Mouse (Mus musculus) heart, postnatal 10 days (tissue): ENCODE measurements around the gene Pde4d. TPM values are rescaled to one million over a fixed set of nuclear protein-coding genes. Genes with fewer than 3 reads are reported as not detected.

Source experiments
- DNase-seq, 2 experiments: peaks; one replicate each; pipeline ENCODE4 v3.0.0; 2021
- intact Hi-C: fragments of 180-260 bp; cut with DNase I; formaldehyde crosslinking; loops from one replicate; pipeline ENCODE4 v1.15.1; 2025
- total RNA-seq, 2 experiments: library from RNA; stranded (reverse); gene quantifications; 2 replicates each; pipeline ENCODE4 v1.2.3; 2021

The Pde4d gene
- total RNA-seq, 2 experiments from 2014 or later: 42.0 to 50.9 TPM

DNA sequence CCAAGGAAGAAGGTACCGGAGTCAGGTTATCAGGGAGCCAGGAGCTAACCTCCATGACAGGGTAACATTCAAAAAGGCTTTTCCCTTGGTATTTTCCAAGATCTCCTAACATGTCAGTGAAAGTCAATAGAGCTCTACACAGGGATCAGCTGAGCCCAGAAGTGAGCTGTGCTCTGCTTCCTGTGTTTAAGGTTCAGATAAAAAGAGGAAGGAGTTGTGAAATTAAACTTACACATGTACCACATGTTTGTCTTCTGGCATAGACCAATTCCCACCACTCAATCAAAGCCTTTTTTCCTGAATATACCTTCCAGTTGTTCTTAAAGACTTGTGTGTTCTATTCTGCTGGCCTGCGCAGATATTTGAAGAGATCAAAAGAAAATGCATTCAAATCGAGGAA lies 37.3 kb downstream of the Pde4d start:
- intact Hi-C loops: no loop called here
- no peak for DNase-seq

DNA sequence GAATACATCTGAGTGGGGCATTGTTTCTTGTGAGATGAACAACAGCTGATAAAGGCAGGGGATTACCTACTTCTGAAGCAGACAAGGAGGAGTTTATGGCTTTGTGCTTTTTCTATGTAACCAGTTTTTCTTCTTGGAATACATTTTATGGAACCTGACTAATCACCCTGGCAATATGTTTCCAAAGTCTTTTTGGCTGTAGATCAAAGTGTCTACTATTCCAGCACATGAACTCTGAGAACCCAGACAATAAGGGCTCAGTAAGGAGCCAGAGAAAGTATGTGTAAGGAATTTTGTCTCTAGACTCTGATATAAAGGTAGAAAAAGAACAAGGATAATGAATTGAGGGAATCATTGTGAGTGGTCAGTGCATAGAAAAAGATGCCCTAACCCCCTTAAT lies 40.1 kb downstream of the Pde4d start:
- intact Hi-C loops: no loop called here
- DNase-seq: no peak

DNA sequence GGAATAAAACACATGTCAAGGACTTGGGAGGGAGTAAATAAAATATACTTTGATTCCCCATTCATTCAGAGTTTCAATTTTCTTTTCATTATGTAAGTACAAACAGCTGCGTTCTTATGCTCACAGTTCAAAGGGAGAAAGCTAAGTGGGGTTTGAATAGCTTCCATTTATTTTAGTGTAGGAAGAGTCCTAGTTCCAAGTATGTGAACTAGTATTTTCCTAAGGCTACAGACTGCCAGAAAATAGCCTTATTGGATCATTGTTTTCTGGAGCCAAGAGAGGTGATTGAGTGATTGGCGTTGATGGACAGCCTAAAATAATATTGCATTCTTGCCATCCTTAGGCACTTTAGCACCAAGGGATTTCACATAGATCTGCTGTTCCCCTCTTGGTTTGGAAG lies 41.1 kb downstream of the Pde4d start:
- DNase-seq: no peak
- intact Hi-C loops: no loop called here

DNA sequence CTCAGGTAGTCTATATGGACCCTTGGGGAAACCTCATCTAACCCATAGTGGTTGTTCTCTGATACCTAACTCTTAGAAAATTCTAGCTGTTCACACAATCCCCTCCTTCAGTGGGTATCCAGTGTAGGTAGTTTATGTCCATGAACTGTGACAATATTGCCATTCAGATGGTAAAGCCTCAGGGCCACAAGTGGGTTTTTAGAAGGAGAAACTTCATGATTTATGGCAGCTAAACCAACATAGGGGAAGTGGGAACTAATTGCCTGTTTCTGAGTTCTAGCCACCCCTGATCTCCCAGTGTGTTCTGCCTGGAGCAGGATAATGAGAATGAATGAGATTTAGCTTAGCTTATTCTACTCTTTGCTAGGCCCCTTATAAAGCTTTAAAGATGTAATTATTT lies 43.1 kb downstream of the Pde4d start:
- no peak for DNase-seq
- intact Hi-C loops: no loop called here

DNA sequence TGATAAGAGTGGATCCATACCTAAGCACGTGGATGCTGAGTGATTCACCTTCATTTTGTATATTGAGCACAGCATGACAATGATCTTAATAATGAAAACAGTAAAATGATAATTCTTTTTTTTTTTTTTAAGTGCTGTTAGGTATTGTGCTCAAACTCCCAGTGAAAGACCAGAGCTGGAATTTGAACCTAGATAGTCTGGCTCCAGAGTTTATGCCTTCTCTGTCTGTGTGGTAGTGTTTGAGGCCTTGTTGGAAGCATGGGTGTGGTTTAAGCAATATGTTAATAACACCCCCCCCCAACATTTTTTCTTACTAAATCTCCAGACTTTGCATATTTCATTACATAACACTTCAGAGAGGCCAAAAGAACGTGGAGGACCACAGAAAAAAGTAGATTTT lies 44.6 kb downstream of the Pde4d start:
- intact Hi-C loops: no loop called here
- no peak for DNase-seq

DNA sequence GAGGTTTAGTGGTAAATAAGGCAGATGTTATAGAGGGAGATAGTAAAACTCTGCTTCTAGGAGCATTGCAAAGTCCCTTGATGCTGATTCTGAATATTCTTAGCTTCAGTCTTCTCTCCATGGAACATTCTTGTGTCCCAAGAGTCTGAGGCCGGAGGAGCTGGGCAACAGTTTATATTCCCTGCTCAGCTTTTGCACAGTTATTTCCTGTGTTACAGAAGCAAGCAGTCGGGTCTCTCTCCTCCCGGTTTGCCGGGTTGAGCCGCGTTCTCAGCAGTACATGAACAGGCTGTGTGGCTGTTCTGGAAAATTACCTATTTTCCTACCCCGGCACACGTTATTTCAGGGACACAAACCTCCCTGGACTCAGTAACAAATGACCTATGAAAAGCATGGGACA lies 48.0 kb downstream of the Pde4d start:
- DNase-seq: peak; percentile 18 to 20
- intact Hi-C loops: no loop called here

DNA sequence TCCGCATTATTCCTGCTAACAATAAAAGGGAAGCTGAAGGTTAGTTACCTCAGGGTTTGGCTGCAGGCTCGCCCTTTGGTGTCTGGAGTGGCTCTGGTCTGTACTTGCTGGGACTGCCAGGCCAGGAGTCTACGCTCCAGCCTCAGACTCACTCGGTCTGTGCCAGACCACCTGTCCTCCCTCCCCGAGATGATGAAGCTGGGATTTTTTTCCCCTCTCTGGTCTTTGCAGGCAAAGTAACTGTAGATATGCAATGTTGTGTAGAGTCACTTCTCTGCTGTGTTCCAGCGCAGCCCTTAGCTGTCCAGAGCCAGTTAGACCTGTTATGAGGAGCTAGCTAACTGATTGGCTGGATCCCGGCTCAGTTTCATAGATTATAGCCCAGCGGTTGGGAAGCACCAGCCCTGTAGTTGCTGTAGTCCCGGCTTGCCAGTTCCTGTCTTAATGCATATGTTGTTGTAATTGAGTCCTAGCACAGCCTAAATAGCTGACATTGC lies 48.5 kb downstream of the Pde4d start:
- DNase-seq: peak; percentile 28 to 41
- intact Hi-C loops: no loop called here

DNA sequence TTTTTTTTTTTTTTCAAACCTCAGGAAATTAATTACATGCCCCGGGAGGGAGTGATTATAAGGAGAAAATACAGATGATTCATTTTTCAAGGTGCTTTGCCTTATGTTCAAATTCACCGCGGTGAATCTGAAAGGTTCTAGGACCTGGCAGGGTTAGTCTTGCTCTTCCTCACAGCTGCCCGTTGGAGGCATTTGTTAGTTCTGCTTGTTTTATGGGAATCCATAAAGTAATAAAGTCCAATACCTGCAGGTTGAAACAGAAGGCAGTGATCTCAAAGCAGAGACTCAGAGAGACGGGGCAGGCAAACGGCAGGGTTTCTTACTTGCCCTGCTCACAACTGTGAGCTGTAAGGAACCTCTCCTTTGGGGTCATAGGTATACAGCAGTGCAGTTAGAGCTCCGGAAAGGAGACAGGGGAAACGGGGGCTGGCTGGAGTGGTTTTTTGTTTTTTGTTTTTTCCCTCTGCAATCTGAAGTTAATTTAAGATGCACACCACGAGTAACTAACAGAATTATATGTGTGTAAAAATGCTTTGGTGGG lies 49.1 kb downstream of the Pde4d start:
- intact Hi-C loops: no loop called here
- peak in 1 of 2 experiments; percentile 19 for DNase-seq

DNA sequence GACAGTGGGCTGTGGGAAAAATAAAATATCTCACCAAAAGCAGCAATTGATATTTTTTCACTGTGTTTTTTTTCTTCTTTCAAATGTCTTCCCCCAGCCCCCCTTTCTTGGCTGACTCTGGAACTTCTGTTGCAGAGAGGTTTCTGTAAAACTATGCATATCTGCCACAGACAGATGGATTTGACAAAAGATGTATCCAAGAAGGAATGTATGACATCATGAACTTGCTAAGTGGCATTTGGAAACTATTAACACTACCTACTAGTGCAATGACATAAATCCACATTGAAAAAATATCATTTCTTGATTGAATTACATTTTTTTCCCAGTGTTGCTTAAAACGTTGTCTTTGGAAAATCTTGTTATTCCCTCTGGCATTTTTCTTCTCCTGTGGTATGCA lies 51.6 kb downstream of the Pde4d start:
- intact Hi-C loops: no loop called here
- no peak for DNase-seq

DNA sequence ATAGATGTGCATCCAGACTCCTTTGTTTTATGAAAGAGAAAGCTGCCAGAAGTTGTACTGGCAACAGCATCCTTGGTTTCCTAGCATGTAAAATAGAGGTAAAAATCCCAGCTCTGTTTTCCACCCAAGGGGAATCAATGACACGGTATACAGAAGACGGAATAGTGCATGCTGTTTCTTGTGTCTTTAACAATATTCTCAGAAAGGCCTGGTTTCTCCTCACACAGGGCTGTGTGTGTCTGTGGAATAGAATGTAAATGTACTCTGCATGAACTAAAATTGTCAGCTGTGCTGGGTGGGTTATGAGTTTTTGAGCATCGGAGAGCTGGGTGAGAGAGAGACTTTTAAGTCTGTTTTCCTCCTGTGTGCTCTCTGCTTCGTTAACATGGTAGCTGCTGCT lies 74.8 kb downstream of the Pde4d start:
- intact Hi-C loops: no loop called here
- DNase-seq: no peak

DNA sequence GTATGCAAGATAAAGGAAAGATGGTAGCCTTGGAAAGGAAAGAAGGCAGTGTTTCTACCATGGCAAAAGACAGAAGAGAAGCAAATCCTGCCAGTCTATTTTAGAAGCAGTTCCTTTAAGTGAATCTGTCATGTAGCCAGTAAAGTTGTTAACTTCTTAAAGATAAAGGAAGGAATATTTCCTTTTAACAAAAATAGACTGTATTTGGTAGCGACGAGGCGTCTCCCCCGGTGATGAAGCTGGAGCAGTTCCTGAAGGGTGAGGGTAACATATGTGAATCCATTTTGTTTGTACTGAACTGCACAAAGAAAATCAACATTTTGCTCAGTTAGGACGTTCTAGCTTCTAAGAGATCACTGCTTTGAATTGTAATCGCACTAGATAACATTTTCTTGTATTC lies 75.2 kb downstream of the Pde4d start:
- DNase-seq: no peak
- intact Hi-C loops: no loop called here

DNA sequence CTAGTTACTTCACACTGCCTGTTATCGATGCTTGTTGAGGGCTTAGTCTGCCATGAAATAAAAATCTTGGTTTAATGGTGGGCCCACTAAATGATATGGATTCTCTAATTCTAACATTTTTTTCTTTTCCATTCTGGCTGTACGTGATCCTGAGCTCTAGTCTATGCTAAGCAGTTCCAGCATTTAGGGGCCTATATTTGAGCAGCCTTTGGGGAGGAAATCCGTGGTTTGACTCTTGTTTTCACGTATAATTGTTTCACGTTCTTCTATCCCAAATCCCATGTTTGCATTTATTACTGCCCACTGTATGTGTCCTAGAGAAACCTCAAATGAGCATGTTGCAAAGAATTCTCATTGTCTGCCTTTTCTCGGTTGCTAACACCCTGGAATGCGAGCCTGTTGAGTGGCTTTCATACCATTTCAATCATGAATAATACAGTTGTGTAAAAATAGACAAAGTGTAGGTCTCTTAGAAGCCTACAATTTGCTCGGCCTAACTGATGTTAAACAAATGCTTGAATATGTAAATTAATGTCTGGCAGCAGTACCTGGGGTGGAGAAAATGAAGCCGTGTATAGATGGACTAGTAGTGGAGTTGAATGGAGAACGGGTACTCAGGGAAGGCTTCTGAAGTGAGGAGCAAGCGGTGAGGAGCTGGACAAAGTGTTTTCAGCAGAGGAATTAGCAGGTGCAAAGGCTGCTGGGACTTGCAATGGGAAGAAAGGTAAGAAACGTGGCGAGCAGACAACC lies 76.7 kb downstream of the Pde4d start:
- intact Hi-C loops: no loop called here
- DNase-seq: no peak

DNA sequence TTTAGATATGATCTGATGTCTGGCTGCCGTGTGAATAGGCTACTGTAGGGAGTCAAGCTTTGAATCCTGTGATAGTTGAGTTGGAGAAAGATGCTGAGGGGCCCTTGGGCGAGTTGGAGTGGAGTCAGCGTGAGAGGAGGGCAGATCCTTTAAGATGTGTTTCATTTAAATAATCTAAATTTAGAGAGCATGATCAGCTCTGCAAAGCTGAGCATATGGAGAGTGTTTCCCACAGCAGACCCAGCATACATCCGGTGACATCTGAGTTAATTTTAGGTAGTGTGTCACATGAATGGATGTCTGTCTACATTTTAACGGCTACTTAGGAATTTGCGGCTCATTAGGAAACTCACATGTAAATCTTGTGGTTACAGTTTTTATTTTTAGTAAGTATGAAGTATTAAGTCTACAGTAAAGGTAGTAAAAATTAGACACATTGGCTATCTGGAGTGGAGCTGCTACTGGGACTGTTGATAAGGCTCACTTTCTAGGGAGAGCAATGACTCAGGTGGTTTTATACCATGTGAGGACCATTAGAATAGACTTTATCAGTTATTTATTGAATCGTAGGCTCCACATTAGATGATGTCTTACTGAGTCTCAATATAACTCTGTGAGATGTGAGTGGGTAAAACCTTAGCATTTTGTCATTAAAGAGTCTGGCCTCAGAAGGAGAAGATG lies 77.5 kb downstream of the Pde4d start:
- no peak for DNase-seq

DNA sequence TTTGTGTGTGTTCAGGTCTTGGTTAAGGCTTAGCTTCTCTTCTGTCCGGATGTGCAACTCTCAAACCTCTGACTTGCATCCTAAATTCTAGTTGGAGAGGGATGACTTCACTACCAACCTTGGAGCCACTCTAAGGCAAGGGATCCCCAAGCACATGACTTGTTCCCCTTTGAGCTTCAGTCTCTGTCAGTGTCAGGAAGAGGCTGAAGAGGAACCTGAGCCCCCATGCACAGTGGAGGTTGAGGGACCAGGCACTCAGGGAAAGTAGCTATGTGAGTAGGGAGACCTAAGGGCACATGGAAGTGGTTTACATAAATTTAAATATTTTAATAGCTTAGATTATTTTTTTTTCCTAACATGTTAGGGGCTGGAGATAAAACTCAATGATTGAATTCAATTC lies 78.6 kb downstream of the Pde4d start:
- intact Hi-C loops: no loop called here
- no peak for DNase-seq

More for the DNA sequence above, 77.5 kb downstream of the Pde4d start:
- intact Hi-C loops: no loop called here

DNA sequence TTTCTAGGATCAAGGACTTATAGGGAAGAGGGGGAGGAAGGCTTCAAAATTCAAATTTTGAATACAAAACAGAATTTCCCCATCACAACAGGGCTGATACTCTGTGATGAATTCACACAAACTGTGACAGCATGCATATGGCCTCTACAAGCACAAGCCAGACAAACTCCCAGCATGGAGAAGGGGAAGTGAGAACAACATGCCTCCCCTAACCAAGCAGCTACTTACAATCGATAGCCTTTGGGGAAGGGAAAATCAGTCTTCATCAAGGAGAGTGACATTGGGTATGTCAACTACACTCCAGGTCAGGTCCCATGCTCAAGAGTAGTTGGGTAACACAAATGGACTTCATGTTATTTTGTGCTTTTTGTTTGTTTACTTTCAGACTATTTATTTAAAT lies 83.1 kb downstream of the Pde4d start:
- intact Hi-C loops: no loop called here
- no peak for DNase-seq

DNA sequence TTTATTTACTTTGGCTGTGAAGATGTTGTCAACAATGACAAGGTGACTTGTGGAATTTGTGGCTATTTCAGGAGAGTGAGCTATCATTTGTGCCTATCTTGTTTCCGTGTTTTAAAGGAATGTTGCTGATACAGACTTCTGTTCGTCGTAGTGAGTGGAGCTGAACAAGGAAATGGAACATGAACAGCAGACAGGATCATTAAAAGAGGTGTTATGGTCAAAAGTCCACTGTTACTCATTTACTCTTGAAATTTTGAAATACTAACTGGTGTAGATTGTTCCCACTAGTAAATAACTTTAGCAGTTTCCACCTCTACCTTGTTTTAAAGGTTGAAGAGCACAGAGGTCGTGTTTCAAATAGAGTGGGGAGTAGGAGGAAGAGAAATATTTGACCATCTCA lies 86.7 kb downstream of the Pde4d start:
- intact Hi-C loops: no loop called here
- DNase-seq: no peak

DNA sequence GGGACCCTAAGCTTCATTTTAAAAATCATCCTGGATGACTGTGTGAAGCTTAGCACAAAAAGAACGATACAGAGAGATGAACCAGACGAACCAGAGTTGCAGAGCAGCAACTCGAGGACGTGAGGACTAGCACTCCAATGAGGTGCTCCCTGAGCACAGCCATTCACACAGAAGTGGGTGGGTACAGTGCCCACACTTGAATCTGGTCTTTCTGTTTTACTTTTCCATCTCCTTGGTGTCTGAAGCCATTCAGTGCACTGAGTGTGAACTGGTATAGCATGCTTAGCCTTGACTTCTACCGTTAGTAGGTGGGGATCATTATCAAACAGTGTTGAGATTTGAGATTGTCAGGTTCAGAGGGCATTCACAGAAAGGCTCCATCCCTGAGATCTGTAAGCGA lies 87.2 kb downstream of the Pde4d start:
- intact Hi-C loops: no loop called here
- no peak for DNase-seq

DNA sequence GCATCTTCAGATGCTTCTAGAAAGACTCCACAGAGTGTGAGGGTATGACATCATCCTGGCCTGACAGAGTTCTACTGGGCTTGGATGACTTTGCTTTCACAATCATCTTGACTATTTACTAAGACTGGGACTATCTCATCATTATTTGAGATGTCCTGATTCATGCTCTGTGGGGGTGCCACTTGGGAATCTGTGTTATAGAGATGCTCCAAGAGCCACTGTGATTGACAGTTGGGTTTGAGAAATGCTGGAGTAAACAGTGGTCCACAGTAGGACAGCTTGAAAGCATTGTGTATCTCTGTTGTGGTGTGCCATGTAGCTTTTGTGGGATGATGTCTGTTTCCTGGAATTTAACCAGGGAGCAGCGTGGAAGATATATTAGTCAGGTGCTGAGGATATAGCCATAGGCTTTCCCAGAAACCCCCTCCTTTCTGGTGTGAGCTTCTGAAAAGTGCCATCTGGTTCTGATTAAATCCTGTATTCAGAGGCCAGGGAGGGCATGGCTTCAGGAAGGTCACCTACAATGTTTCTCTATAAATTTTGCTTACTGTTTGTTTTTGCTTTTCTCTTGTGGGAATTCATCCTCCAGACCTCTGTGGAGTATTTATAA lies 89.1 kb downstream of the Pde4d start:
- DNase-seq: no peak
- intact Hi-C loops: no loop called here

DNA sequence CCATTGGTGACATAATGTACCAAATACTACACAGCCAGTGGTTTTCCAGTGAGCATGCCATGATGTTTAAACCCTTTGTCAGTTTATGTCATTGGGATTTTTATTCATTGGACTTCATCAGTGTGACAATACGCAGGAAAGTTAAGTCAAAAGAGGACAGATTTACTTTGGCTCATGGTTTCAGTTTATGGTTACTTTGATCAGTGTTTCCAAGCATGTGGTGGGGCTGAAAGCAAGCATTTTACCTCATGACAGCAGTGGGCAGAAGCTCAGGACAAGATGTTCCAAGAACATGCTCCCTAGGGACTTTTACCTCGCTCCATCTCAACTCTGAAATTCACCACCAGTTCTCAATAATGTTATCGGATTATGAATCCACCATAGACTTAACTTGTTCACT lies 91.7 kb downstream of the Pde4d start:
- DNase-seq: no peak
- intact Hi-C loops: no loop called here

DNA sequence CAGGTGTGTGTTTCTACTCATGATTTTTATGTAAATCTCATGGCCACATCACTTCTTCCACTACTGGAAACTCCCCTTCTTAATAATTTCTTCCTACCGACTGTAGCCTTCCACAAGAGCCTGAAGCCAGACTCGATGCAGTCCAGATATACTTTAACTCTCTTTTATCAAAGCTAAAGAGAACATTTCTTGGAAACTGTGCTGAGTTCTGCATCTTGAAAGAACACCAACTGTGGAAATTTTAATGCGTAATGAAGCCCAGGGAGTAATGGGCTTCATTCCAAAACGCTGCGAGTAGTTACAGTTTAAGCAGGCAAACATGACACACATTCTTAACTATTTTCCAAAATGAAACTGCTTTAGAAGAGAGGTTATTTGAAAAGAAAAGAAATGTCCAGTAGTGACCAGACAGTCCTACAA lies 92.6 kb downstream of the Pde4d start:
- DNase-seq: peak; percentile 36 to 45
- intact Hi-C loops: no loop called here

DNA sequence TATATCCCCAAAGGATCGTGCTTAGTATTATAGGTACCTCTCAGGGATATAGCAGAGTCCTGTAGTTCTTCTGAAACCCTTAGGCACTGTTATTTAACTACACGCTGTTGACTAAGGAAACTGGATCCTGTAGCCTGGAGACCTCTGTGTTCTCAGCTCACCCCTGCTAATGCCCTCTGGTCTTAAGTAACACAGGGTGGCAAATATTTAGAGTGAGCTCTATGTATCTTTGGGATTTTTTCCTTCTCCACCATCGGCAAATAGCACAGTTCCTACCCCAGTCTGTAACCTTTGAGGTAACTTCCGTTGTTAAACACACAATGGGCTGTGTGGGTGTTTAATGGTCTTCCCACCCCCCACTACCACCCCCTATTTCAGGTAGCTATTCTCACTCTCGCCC lies 102.5 kb downstream of the Pde4d start:
- intact Hi-C loops: no loop called here
- no peak for DNase-seq

DNA sequence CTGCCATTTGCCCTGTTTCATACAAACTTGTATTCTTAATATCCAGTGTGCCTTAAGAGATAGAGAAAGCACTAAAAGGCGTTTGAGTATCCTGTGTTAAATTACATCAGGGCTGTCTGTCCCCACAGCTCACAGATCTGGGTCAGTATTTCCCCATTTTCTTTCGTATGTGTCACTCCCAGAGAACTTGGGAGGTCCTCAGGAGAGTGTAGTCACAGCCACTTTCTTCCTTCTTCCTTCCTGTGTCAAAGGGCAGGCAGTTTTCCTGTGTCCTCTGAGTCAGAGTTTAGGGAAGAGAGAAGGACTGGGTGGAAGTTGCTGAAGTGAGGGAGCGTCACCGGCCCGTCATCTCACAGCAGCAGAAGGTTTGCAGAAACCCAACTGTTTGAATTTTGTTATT lies 103.2 kb downstream of the Pde4d start:
- intact Hi-C loops: no loop called here
- DNase-seq: no peak
